ENCODE assay signal across 23 mouse cellular contexts in genomic region chrX:96115501-96115900, GRCm38 (mm10). TPM values are rescaled to one million over a fixed set of nuclear protein-coding genes. Genes with fewer than 3 reads are reported as not detected.
DNase-seq lines count a peak whose midpoint lies in the region; ATAC-seq lines count a peak whose summit lies in the region.
"Had no signal": no experiment of that assay in that cellular context is flagged by ENCODE, and none has a peak within 500 bp of the region (broad histone marks: within the 10 kb centered on the region; RNA-seq: fewer than 3 reads in every experiment).

No protein-coding gene starts in this region.

- no peak overlapping the region for H3K27ac ChIP-seq in hindbrain, embryonic 12.5 days
- H3K27ac ChIP-seq: embryonic facial prominence, embryonic 10.5 days; embryonic facial prominence, embryonic 13.5 days; forebrain, embryonic 12.5 days; forebrain, embryonic 15.5 days; hindbrain, embryonic 13.5 days had no signal

- no peak overlapping the region for H3K9ac ChIP-seq in hindbrain, embryonic 12.5 days
- H3K9ac ChIP-seq: embryonic facial prominence, embryonic 13.5 days; forebrain, embryonic 12.5 days; forebrain, embryonic 15.5 days; hindbrain, embryonic 13.5 days had no signal

- no peak overlapping the region for H3K4me2 ChIP-seq in hindbrain, embryonic 12.5 days (replicated peaks)
- H3K4me2 ChIP-seq: embryonic facial prominence, embryonic 13.5 days; forebrain, embryonic 12.5 days; forebrain, embryonic 15.5 days; heart, embryonic 11.5 days; hindbrain, embryonic 13.5 days had no signal

- DNase-seq in naive thymus-derived CD4-positive, alpha-beta T cell, adult 2 months (ENCODE audit: low read depth): peak; percentile 33
- DNase-seq in gastrocnemius, postnatal 25 days: no peak
- no peak for DNase-seq in cerebellum, postnatal 36 days
- no peak for DNase-seq in cerebellum, adult 9-11 months
- DNase-seq: adrenal gland, postnatal 10 days; adrenal gland, postnatal 36 days; cerebellum, adult 18-20 months; cerebellum, adult 9-10 months; cerebellum, postnatal 25 days; embryo, embryonic 11 days; heart, adult 11 months had no signal

- peak; percentile 60 for ATAC-seq in CD4-positive, CD25-positive, alpha-beta regulatory T cell, adult 4 months
- peak; percentile 60 for ATAC-seq in inflammation-experienced regulatory T-cells, adult 6 months
- no peak for ATAC-seq in hindbrain, embryonic 12.5 days (ENCODE audit: low FRiP score)
- ATAC-seq: forebrain, embryonic 15.5 days; hindbrain, embryonic 16.5 days; intestine, embryonic 16.5 days had no signal

- H3K4me1 ChIP-seq in hindbrain, embryonic 12.5 days: no peaks in the 10 kb centered on the region
- H3K4me1 ChIP-seq: embryonic facial prominence, embryonic 10.5 days; embryonic facial prominence, embryonic 13.5 days; forebrain, embryonic 12.5 days; forebrain, embryonic 15.5 days; hindbrain, embryonic 13.5 days had no signal

- H3K36me3 ChIP-seq in hindbrain, embryonic 12.5 days: no peaks in the 10 kb centered on the region
- H3K36me3 ChIP-seq: embryonic facial prominence, embryonic 13.5 days; forebrain, embryonic 12.5 days; forebrain, embryonic 15.5 days; hindbrain, embryonic 13.5 days had no signal

- H3K9me3 ChIP-seq in hindbrain, embryonic 12.5 days (replicated peaks): no peaks in the 10 kb centered on the region
- H3K9me3 ChIP-seq: embryonic facial prominence, embryonic 10.5 days; embryonic facial prominence, embryonic 13.5 days; forebrain, embryonic 12.5 days; forebrain, embryonic 15.5 days; hindbrain, embryonic 13.5 days had no signal

- H3K4me3 ChIP-seq in hindbrain, embryonic 12.5 days: no peak overlapping the region
- H3K4me3 ChIP-seq: embryonic facial prominence, embryonic 10.5 days; embryonic facial prominence, embryonic 13.5 days; erythroblast, embryonic 14.5 days; forebrain, embryonic 12.5 days; forebrain, embryonic 15.5 days; hindbrain, embryonic 13.5 days had no signal

- H3K27me3 ChIP-seq in hindbrain, embryonic 12.5 days: no peaks in the 10 kb centered on the region
- H3K27me3 ChIP-seq: embryonic facial prominence, embryonic 13.5 days; forebrain, embryonic 12.5 days; forebrain, embryonic 15.5 days; hindbrain, embryonic 13.5 days had no signal

RNA-seq across cellular contexts. Expression of gene Msn, which starts 19.7 kb away (rescaled TPM):
- polyA plus RNA-seq in CD4-positive, CD25-positive, alpha-beta regulatory T cell, adult 4 months (2017; shearing (Covaris generic)): 1,000 to 10,000 TPM in 1 of 2 experiments, 100 to 1,000 TPM in 1; 771 to 1,065 TPM
- 100 to 1,000 TPM; 734 to 778 (median 742) TPM for polyA plus RNA-seq in inflammation-experienced regulatory T-cells, adult 6 months (2017; shearing (Covaris generic))
- total RNA-seq in gastrocnemius, postnatal 25 days (2021): 10 to 100 TPM; 31.4 to 38.2 TPM
- 81.5 and 88.4 TPM in 2 replicates for polyA plus RNA-seq in hindbrain, embryonic 12.5 days (2016; fragmentation: Nextera tagmentation; extraction: Ambion mirVana)
